Mouse (Mus musculus) bone marrow, adult 2 months (tissue): ENCODE results near the gene Zfp317. TPM values are rescaled to one million over a fixed set of nuclear protein-coding genes. Genes with fewer than 3 reads are reported as not detected.

Source experiments
- polyA plus RNA-seq: library from polyadenylated mRNA; stranded (reverse); fragments of >200 nt; gene quantifications from 2 replicates; pipeline ENCODE4 v1.2.4, GENCODE M21; 2011; ENCODE audit warnings: low replicate concordance; ENCODE audit not compliant: missing spikeins, insufficient read depth, insufficient read length

Gene Zfp317
- polyA plus RNA-seq, 1 experiment = 8.6 TPM

Other genes with a start within 250 kb of the Zfp317 start
- gene Olfr847, start 243.4 kb upstream of the Zfp317 start, polyA plus RNA-seq = not detected in 2 replicates
- not detected in 2 replicates for gene Olfr849, start 181.8 kb upstream of the Zfp317 start, polyA plus RNA-seq
- not detected in 2 replicates for gene Olfr850, start 143.9 kb upstream of the Zfp317 start, polyA plus RNA-seq
- gene Olfr851, start 128.8 kb upstream of the Zfp317 start, polyA plus RNA-seq = not detected in 2 replicates
- not detected in 2 replicates for gene Olfr853, start 81.0 kb upstream of the Zfp317 start, polyA plus RNA-seq
- not detected in 2 replicates for gene Olfr854, start 54.7 kb upstream of the Zfp317 start, polyA plus RNA-seq
- gene Olfr855, start 39.5 kb upstream of the Zfp317 start, polyA plus RNA-seq = not detected in 2 replicates
- gene Olfr857, start 87.3 kb downstream of the Zfp317 start, polyA plus RNA-seq = not detected in 2 replicates
- gene Olfr58, start 158.2 kb downstream of the Zfp317 start, polyA plus RNA-seq = not detected in 2 replicates
- not detected in 2 replicates for gene Olfr859, start 182.8 kb downstream of the Zfp317 start, polyA plus RNA-seq
- gene Olfr860, start 227.6 kb downstream of the Zfp317 start, polyA plus RNA-seq = not detected in 2 replicates